Mouse (Mus musculus) B cell, adult 62 days (primary cell): Measurements from ENCODE around the gene Clca3a2. TPM values are rescaled to one million over a fixed set of nuclear protein-coding genes. Genes with fewer than 3 reads are reported as not detected.

ENCODE experiments used
- total RNA-seq: library from RNA; stranded (reverse); gene quantifications from 4 replicates; pipeline ENCODE4 v1.2.4, GENCODE M21; 2023

Clca3a2 gene
- total RNA-seq: not detected in 4 replicates

GRCm38 (mm10) chr3:144819219-144819618, at the start of gene Clca3a2:
Gene Clca3a2, minus strand, starts transcription at chr3:144819494.

GRCm38 (mm10) chr3:144849014-144849556, 29.8 kb upstream of the Clca3a2 start, which contains the start of gene Clca3b:
Gene Clca3b, minus strand, starts transcription at chr3:144849357.

GRCm38 (mm10) chr3:144760592-144761309, 58.5 kb downstream of the Clca3a2 start, which contains the start of gene Clca3a1:
Gene Clca3a1, minus strand, starts transcription at chr3:144760977.

Other genes with a start within 250 kb of the Clca3a2 start
- 13.2 to 16.1 TPM (median 14.2 TPM) in 4 replicates for gene Hs2st1, start 249.3 kb downstream of the Clca3a2 start, total RNA-seq
- gene Selenof, start 249.2 kb downstream of the Clca3a2 start, total RNA-seq: 121 to 125 TPM (median 122 TPM) in 4 replicates
- 132 to 139 TPM (median 136 TPM) in 4 replicates for gene Sh3glb1, start 99.2 kb downstream of the Clca3a2 start, total RNA-seq
- not detected in 4 replicates for gene Clca3a1, start 58.5 kb downstream of the Clca3a2 start, total RNA-seq
- gene Clca3b, start 29.9 kb upstream of the Clca3a2 start, total RNA-seq: not detected in 4 replicates
- gene Clca4b, start 113.0 kb upstream of the Clca3a2 start, total RNA-seq: not detected in 4 replicates
- not detected in 4 replicates for gene Clca4a, start 155.6 kb upstream of the Clca3a2 start, total RNA-seq
- not detected in 4 replicates for gene Clca1, start 213.3 kb upstream of the Clca3a2 start, total RNA-seq